Mouse (Mus musculus): ENCODE measurements at regions not wholly inside any gene's neighbourhood (a gene's known extent, or its start where the extent isn't known, plus 50 kb on each side); places are given as distances from the start of the nearest gene placed in this dataset.

DNA sequence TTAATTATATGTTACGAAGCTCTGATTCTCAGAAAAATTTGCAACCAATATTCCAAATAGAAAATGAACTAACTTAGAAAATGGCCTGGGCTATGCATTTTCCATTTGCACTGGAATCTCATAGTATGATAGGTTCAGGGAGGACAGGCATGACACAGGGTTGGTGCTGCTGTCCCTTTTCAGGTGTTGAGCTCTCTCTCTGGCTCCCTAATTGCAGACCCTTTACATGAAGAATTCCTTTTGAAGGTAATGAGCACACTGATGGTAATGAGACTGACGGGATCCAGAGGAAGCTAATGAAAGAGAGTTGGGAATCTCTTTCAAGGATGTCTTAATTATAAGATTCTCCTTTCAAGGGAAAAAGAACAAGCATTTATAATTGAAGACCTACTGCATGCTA lies 87.6 kb downstream of the Serpinb8 start:
- Histone ChIP-seq H3K4me1 (replicated peaks; ENCODE audit: control insufficient read depth, insufficient read depth, low read length) (no peaks in the 10 kb centered on the region), H3K27ac (no peak overlapping the region), H3K36me3 (replicated peaks; ENCODE audit: control insufficient read depth, insufficient read depth) (no peaks in the 10 kb centered on the region), H3K9ac (no peak overlapping the region), H3K4me2 (replicated peaks) (no peak overlapping the region), H3K27me3 (ENCODE audit: control insufficient read depth, insufficient read depth, low read length) (no peaks in the 10 kb centered on the region), H3K4me3 (replicated peaks; ENCODE audit: low read length) (no peak overlapping the region), H3K9me3 (ENCODE audit: control insufficient read depth, low read length) (no peaks in the 10 kb centered on the region)
- ATAC-seq (ENCODE audit: low FRiP score) (no peak), DNase-seq (ENCODE audit: low spot score) (no peak)
- WGBS: 82% methylated on average over 2 of the region's 2 CpGs

DNA sequence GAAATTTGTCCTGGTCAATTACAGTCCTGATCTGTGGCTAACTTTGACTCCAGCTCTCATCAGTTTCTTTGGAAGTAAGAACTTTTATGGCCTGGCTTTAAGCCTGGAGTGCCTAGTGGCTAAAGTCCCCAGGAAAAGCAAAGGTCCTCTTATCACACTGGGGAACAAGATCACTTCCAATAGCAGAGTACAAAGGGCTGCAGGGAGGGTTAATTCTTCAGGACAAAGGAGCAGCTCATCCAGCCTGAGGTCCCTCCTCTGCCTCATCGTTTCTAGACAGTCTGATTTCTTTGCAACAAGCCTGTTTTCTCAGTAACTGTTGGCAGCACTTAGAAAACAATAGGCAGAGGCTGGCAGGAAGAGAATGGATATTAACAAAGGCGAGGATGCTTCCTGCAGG lies 107.1 kb downstream of the Serpinb8 start:
- Histone ChIP-seq H3K9ac (no peak overlapping the region), H3K4me2 (replicated peaks) (no peak overlapping the region), H3K36me3 (replicated peaks; ENCODE audit: control insufficient read depth, insufficient read depth) (no peaks in the 10 kb centered on the region), H3K4me1 (replicated peaks; ENCODE audit: control insufficient read depth, insufficient read depth, low read length) (no peaks in the 10 kb centered on the region), H3K9me3 (ENCODE audit: control insufficient read depth, low read length) (no peaks in the 10 kb centered on the region), H3K27me3 (ENCODE audit: control insufficient read depth, insufficient read depth, low read length) (no peaks in the 10 kb centered on the region), H3K4me3 (replicated peaks; ENCODE audit: low read length) (no peak overlapping the region), H3K27ac (no peak overlapping the region)
- no peak for ATAC-seq (ENCODE audit: low FRiP score)
- DNase-seq (ENCODE audit: low spot score): no peak
- 7% methylated on average over 2 of the region's 2 CpGs for WGBS

DNA sequence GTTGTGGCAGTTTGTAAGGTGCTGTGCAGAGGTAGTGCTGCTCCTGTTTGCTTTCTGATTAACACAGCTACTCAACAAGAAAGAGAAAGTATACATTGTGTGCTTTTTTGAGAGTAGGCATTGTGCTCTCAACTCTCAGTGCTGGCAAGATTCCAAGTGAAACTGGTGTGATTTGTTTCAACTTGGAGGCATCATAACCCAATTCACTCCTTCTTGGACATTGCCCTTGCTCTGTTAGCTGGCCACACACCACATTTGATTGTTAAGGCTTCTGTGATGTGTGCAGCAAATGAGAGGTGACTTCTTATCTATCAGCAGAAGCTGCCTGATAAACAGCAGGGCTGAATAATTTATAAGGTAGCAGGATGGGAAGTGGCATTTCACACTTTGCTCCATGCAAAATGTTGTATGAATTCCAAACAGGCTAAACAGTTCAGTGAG lies 116.3 kb downstream of the Serpinb8 start:
- Histone ChIP-seq H3K27me3 (ENCODE audit: control insufficient read depth, insufficient read depth, low read length) (no peaks in the 10 kb centered on the region), H3K9me3 (ENCODE audit: control insufficient read depth, low read length) (no peaks in the 10 kb centered on the region), H3K9ac (no peak overlapping the region), H3K27ac (no peak overlapping the region), H3K4me3 (replicated peaks; ENCODE audit: low read length) (no peak overlapping the region), H3K36me3 (replicated peaks; ENCODE audit: control insufficient read depth, insufficient read depth) (no peaks in the 10 kb centered on the region), H3K4me2 (replicated peaks) (no peak overlapping the region), H3K4me1 (replicated peaks; ENCODE audit: control insufficient read depth, insufficient read depth, low read length) (no peaks in the 10 kb centered on the region)
- no peak for ATAC-seq (ENCODE audit: low FRiP score)
- peak; percentile 25 for DNase-seq (ENCODE audit: low spot score)

DNA sequence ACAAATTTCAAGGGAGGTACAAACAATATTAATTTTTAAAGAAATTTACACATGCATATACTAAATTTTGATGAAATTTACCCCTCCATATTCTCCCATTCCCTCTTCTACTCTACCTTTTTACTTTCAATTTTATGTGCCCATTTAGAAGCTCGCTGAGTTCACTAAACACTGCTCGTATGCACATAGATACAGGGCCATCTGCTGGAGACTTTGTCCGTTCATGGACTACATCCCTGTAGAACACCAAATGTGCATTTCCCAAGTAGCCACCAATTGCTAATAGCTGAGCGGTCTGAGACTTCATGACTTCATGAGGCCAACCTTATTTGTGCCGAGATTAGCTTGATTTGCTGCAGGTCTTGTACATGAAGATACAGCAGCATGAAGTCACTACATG lies 118.8 kb downstream of the Serpinb8 start:
- H3K4me3 ChIP-seq (replicated peaks; ENCODE audit: low read length): no peak overlapping the region
- ATAC-seq (ENCODE audit: low FRiP score): no peak
- whole genome bisulfite sequencing: 94% methylated on average over 5 of the region's 5 CpGs

DNA sequence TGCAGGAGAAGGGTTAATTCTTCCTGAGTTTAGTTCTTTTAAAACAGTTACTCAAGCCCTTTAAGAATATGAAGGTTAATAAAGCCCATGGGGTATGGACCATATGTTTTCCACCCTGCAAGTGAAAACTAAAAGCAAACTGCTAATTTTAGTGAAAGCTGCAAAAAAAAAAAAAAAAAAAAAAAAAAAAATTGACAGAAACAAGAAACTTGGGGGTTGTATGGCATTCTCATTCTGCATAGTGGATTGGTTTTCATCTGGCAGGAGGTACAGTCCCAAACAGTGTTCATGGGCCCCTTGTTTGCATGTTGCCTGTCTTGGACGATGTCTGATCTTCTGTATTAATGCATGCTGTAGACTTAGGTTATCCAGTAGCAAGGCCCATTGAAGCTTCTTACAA lies 125.1 kb downstream of the Serpinb8 start:
- no peak for DNase-seq (ENCODE audit: low spot score)
- Histone ChIP-seq H3K9ac (no peak overlapping the region), H3K27me3 (ENCODE audit: control insufficient read depth, insufficient read depth, low read length) (no peaks in the 10 kb centered on the region), H3K9me3 (ENCODE audit: control insufficient read depth, low read length) (no peaks in the 10 kb centered on the region), H3K36me3 (replicated peaks; ENCODE audit: control insufficient read depth, insufficient read depth) (no peaks in the 10 kb centered on the region), H3K4me3 (replicated peaks; ENCODE audit: low read length) (no peak overlapping the region), H3K4me1 (replicated peaks; ENCODE audit: control insufficient read depth, insufficient read depth, low read length) (no peaks in the 10 kb centered on the region), H3K4me2 (replicated peaks) (no peak overlapping the region), H3K27ac (no peak overlapping the region)
- no peak for ATAC-seq (ENCODE audit: low FRiP score)
- 84% methylated on average over 1 of the region's 1 CpGs for WGBS

More for the DNA sequence above, 118.8 kb downstream of the Serpinb8 start:
- Histone ChIP-seq H3K36me3 (replicated peaks; ENCODE audit: control insufficient read depth, insufficient read depth) (no peaks in the 10 kb centered on the region), H3K27ac (no peak overlapping the region), H3K4me1 (replicated peaks; ENCODE audit: control insufficient read depth, insufficient read depth, low read length) (no peaks in the 10 kb centered on the region), H3K9me3 (ENCODE audit: control insufficient read depth, low read length) (no peaks in the 10 kb centered on the region), H3K9ac (no peak overlapping the region), H3K4me2 (replicated peaks) (no peak overlapping the region), H3K27me3 (ENCODE audit: control insufficient read depth, insufficient read depth, low read length) (no peaks in the 10 kb centered on the region)
- DNase-seq (ENCODE audit: low spot score): no peak

DNA sequence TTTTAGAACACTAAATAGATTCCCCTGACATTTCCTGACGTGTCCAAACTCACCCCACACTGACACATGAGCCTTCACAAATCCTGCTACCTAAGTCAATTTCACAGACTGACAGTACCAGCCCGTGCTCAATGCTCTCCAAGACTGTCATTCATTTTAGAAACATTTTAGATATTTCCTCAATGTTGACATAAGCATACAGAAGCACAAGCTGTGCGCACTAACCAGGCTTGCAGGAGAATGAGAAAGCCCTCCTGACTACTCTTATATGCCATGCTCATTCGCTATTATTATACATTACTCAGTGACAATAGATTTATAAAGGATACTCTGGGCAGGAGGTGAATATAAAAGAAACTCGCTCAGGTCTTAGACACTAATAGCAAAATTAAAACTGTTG lies 129.5 kb downstream of the Serpinb8 start:
- Histone ChIP-seq H3K27ac (no peak overlapping the region), H3K9ac (no peak overlapping the region), H3K4me3 (replicated peaks; ENCODE audit: low read length) (no peak overlapping the region), H3K4me2 (replicated peaks) (no peak overlapping the region), H3K4me1 (replicated peaks; ENCODE audit: control insufficient read depth, insufficient read depth, low read length) (no peaks in the 10 kb centered on the region), H3K36me3 (replicated peaks; ENCODE audit: control insufficient read depth, insufficient read depth) (no peaks in the 10 kb centered on the region), H3K27me3 (ENCODE audit: control insufficient read depth, insufficient read depth, low read length) (no peaks in the 10 kb centered on the region), H3K9me3 (ENCODE audit: control insufficient read depth, low read length) (no peaks in the 10 kb centered on the region)
- DNase-seq (ENCODE audit: low spot score) (no peak), ATAC-seq (ENCODE audit: low FRiP score) (no peak)
- WGBS: 76% methylated on average over 5 of the region's 5 CpGs

DNA sequence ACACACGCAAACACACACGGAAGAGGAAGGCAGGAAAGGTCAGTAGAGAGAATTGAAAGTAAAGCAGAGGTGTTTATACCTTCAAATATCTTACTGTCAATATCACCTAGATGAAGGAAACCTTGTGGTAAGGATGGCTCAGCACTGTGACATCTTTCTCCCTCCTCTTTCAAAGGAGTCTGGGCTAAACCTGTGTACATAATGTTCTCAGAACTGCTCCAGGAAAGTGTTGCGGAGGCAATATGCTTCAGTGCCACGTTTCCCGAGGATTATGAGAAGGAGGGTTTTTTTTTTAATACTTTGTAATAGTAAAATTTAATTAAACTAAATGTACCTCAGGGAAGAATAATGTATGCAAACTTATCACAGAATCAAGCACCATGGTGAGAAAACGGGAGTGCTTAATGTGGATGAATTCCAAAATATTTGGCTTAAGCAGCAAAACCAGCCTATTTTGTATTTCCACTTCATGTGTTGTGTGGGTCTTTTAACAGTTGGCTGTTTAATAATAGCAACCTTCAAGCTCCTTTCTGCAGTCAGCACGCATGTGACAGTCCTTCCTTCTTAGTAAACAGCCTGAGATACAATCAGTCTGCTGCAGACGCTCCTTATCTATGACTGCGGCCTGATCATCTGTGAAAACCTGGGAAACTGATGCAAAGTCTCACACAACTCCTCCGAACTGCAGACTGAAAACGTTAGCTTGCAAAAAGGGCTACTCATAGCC lies 138.5 kb downstream of the Serpinb8 start:
- Histone ChIP-seq H3K27me3 (ENCODE audit: control insufficient read depth, insufficient read depth, low read length) (no peaks in the 10 kb centered on the region), H3K4me1 (replicated peaks; ENCODE audit: control insufficient read depth, insufficient read depth, low read length) (no peaks in the 10 kb centered on the region), H3K9ac (no peak overlapping the region), H3K4me3 (replicated peaks; ENCODE audit: low read length) (no peak overlapping the region), H3K4me2 (replicated peaks) (no peak overlapping the region), H3K9me3 (ENCODE audit: control insufficient read depth, low read length) (no peaks in the 10 kb centered on the region), H3K27ac (no peak overlapping the region), H3K36me3 (replicated peaks; ENCODE audit: control insufficient read depth, insufficient read depth) (no peaks in the 10 kb centered on the region)
- ATAC-seq (ENCODE audit: low FRiP score): no peak
- no peak for DNase-seq (ENCODE audit: low spot score)
- WGBS: 85% methylated on average over 11 of the region's 11 CpGs

DNA sequence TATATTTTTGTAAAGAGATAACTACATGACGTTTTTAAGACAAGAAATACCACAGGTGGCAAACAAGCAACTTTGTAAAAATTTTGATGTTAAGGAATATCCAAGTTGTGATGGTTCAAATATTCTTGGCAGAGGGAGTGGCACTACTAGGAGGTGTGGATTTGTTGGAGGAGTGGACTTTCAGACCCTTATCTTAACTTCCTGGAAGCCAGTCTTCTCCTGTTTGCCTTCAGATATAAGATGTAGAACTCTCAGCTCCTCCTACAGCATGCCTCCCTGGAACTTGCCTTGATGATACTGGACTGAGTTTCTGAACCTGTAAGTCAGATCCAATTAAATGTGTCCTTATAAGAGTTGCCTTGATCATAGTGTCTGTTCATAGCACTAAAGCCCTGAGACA lies 175.5 kb downstream of the Serpinb8 start:
- Histone ChIP-seq H3K4me1 (replicated peaks; ENCODE audit: control insufficient read depth, insufficient read depth, low read length) (no peaks in the 10 kb centered on the region), H3K9me3 (ENCODE audit: control insufficient read depth, low read length) (no peaks in the 10 kb centered on the region), H3K36me3 (replicated peaks; ENCODE audit: control insufficient read depth, insufficient read depth) (no peaks in the 10 kb centered on the region), H3K27ac (no peak overlapping the region), H3K27me3 (ENCODE audit: control insufficient read depth, insufficient read depth, low read length) (no peaks in the 10 kb centered on the region), H3K9ac (no peak overlapping the region), H3K4me3 (replicated peaks; ENCODE audit: low read length) (no peak overlapping the region), H3K4me2 (replicated peaks) (no peak overlapping the region)
- ATAC-seq (ENCODE audit: low FRiP score) (no peak), DNase-seq (ENCODE audit: low spot score) (no peak)
- WGBS: 93% methylated on average over 1 of the region's 1 CpGs

DNA sequence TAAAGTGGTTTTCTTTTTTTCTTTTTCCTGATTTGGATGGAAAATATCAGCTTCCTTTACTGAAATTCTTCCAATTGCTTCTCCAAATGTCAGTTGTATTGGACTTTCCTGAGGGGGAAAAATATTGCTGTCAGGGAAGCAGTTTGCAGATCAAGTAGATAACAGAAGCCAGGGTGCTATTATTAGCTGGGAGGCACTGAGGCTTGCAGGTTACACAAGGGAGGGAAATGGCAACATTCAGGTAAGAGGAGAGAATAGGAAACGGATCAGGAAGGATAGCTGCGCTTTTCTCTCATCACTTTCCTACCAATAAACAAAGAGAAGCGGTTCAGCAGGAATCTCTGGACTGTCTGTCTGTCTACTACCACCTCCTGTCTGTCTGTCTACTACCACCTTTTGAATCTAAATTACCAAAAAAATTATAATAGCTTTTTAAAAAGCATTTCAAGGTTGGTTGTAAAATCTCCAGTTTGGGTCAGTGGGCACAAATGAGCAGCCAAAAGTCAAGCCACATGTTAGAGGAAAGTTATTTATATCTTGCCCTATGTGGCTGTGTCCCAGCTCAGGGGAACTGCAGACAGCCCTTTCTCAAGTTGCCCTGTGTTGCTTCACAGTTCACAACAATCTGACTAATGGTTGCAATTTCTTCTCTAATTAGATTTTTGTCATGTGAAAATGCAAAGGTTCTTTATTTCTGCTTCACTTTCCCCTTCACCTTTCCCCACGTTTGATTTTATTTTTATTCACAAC lies 177.6 kb downstream of the Serpinb8 start:
- Histone ChIP-seq H3K9me3 (ENCODE audit: control insufficient read depth, low read length) (no peaks in the 10 kb centered on the region), H3K9ac (no peak overlapping the region), H3K27ac (no peak overlapping the region), H3K4me2 (replicated peaks) (no peak overlapping the region), H3K36me3 (replicated peaks; ENCODE audit: control insufficient read depth, insufficient read depth) (no peaks in the 10 kb centered on the region), H3K4me3 (replicated peaks; ENCODE audit: low read length) (no peak overlapping the region), H3K27me3 (ENCODE audit: control insufficient read depth, insufficient read depth, low read length) (no peaks in the 10 kb centered on the region), H3K4me1 (replicated peaks; ENCODE audit: control insufficient read depth, insufficient read depth, low read length) (no peaks in the 10 kb centered on the region)
- ATAC-seq (ENCODE audit: low FRiP score) (no peak), DNase-seq (ENCODE audit: low spot score) (no peak)
- 72% methylated on average over 4 of the region's 4 CpGs for WGBS
